Mouse (Mus musculus): Measurements from ENCODE around the gene Zfp866. TPM values are rescaled to one million over a fixed set of nuclear protein-coding genes. Genes with fewer than 3 reads are reported as not detected.

Gene Zfp866
- polyA plus RNA-seq, 1 experiment from 2014 or later, result 16.9 TPM

DNA sequence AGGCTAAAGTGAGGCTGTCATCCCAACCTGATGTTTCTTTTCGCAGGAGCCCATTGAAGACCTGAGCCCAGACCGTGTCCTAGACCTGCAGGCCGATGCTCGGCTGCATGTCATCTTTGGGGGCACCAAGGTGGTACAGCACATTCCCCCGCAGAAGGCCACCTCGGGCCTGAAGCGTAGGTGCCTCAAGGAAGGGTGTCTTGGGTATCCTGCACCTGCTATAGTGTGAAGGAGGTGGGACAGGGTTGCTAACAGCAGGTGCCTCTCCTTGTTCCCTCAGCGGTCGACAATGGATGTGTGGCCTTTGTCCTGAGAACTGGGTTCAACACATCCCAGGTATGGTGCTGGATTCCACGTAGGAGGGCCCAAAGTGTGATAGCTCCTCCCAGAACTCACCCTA lies 6.7 kb upstream of the Zfp866 start:
- H3K36me3 ChIP-seq, result peaks cover 90% of the 10 kb centered on the region
- no peaks in the 10 kb centered on the region for H3K27me3 ChIP-seq (replicated peaks)
- H3K4me3 ChIP-seq, result no peak overlapping the region
- H3K27ac ChIP-seq (ENCODE audit: poor library complexity, severe bottlenecking), result no peak overlapping the region
- H3K4me2 ChIP-seq, result no peak overlapping the region
- H3K9me3 ChIP-seq (replicated peaks), result no peaks in the 10 kb centered on the region
- no peak overlapping the region for H3K9ac ChIP-seq
- ATAC-seq (ENCODE audit: insufficient number of reproducible peaks, low FRiP score), result no peak
- 89% methylated on average over 10 of the region's 10 CpGs for WGBS
- peaks cover 6% of the 10 kb centered on the region for H3K4me1 ChIP-seq (replicated peaks)

GRCm38 (mm10) chr8:69796721-69797345 lies 5.9 kb upstream of the Zfp866 start:
- peaks cover 14% of the 10 kb centered on the region for H3K4me1 ChIP-seq (replicated peaks)
- H3K27me3 ChIP-seq (replicated peaks), result no peaks in the 10 kb centered on the region
- 94% methylated on average over 16 of the region's 16 CpGs for WGBS
- no peak overlapping the region for H3K4me3 ChIP-seq
- peaks cover 82% of the 10 kb centered on the region for H3K36me3 ChIP-seq
- no peak overlapping the region for H3K9ac ChIP-seq
- H3K27ac ChIP-seq (ENCODE audit: poor library complexity, severe bottlenecking), result no peak overlapping the region
- ATAC-seq (ENCODE audit: insufficient number of reproducible peaks, low FRiP score), result no peak
- H3K4me2 ChIP-seq, result no peak overlapping the region
- H3K9me3 ChIP-seq (replicated peaks), result no peaks in the 10 kb centered on the region

GRCm38 (mm10) chr8:69794901-69795300 lies 3.9 kb upstream of the Zfp866 start:
- Histone ChIP-seq H3K36me3 (peaks cover 65% of the 10 kb centered on the region), H3K4me1 (replicated peaks) (peaks cover 17% of the 10 kb centered on the region), H3K9me3 (replicated peaks) (no peaks in the 10 kb centered on the region), H3K27ac (ENCODE audit: poor library complexity, severe bottlenecking) (no peak overlapping the region), H3K9ac (no peak overlapping the region), H3K27me3 (replicated peaks) (no peaks in the 10 kb centered on the region), H3K4me3 (no peak overlapping the region), H3K4me2 (no peak overlapping the region)
- 95% methylated on average over 6 of the region's 6 CpGs for WGBS
- ATAC-seq (ENCODE audit: insufficient number of reproducible peaks, low FRiP score), result no peak

DNA sequence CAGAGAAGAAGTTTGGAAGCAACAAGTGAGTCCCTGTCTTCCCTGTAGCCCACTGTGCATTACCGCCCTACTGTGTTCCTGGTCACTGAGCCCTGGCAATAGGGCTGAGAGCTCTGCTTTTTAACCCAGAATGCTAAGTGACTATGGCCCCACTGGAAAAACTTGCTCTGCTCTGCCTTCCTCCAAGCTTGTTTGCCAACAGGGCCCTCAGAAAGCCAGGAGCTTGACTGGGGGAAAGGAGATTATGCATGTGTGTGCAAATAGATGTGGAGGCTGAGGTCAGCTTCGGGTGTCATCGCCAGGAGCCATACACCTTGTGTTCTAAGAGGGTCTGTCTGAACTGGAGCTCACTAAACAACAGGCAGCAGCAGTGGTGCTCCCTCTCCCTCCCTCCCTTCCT lies 3.1 kb upstream of the Zfp866 start:
- no peak overlapping the region for H3K9ac ChIP-seq
- H3K9me3 ChIP-seq (replicated peaks), result no peaks in the 10 kb centered on the region
- H3K4me2 ChIP-seq, result no peak overlapping the region
- H3K27me3 ChIP-seq (replicated peaks), result no peaks in the 10 kb centered on the region
- no peak overlapping the region for H3K4me3 ChIP-seq
- H3K36me3 ChIP-seq, result peaks cover 57% of the 10 kb centered on the region
- ATAC-seq (ENCODE audit: insufficient number of reproducible peaks, low FRiP score), result no peak
- H3K27ac ChIP-seq (ENCODE audit: poor library complexity, severe bottlenecking), result no peak overlapping the region
- WGBS, result 90% methylated on average over 3 of the region's 3 CpGs
- peaks cover 21% of the 10 kb centered on the region for H3K4me1 ChIP-seq (replicated peaks)

- Histone ChIP-seq H3K36me3 (peaks cover 52% of the 10 kb centered on the region), H3K9me3 (replicated peaks) (no peaks in the 10 kb centered on the region), H3K9ac (no peak overlapping the region), H3K27me3 (replicated peaks) (no peaks in the 10 kb centered on the region), H3K4me1 (replicated peaks) (peaks cover 21% of the 10 kb centered on the region), H3K4me2 (no peak overlapping the region), H3K27ac (ENCODE audit: poor library complexity, severe bottlenecking) (no peak overlapping the region), H3K4me3 (no peak overlapping the region)
- WGBS, result 92% methylated on average over 4 of the region's 4 CpGs
- ATAC-seq (ENCODE audit: insufficient number of reproducible peaks, low FRiP score), result no peak
Measured at GRCm38 (mm10) chr8:69793666-69794065, 2.7 kb upstream of the Zfp866 start.

DNA sequence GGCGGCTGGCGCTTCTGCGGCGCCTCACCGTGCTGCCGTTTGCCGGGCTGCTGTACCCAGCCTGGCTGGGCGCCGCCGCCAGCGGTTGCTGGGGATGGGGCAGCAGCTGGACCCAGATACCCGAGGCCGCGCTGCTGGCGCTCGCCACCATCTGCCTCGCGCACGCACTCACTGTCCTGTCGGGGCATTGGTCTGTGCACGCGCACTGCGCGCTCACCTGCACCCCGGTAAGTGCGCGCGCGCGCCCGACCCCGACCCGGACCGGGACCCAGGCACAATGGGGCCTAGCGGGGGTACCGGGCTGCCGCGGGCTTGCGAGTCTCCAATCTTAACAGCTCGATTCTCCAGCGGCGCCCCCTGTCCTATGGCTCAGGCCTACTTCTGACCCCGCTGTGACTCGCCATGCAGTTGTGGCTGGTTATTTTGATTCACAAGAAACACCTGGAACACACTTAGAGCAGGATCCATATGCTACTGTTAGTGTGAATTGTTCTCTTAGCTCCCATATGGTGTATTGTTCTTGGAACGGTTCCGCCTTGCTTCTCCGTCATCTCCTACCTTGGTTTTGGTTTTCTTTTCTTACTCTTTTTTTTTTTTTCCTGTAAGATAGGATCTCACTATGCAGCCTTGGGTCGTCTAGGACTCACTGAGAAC lies 564 bp upstream of the Zfp866 start:
- no peaks in the 10 kb centered on the region for H3K27me3 ChIP-seq (replicated peaks)
- H3K9me3 ChIP-seq (replicated peaks), result no peaks in the 10 kb centered on the region
- WGBS, result under 1% methylated on average over 48 of the region's 48 CpGs
- H3K36me3 ChIP-seq, result peaks cover 31% of the 10 kb centered on the region
- H3K4me3 ChIP-seq, result peak overlapping the region; percentile 86
- peak; percentile 69 for ATAC-seq (ENCODE audit: insufficient number of reproducible peaks, low FRiP score)
- peaks cover 21% of the 10 kb centered on the region for H3K4me1 ChIP-seq (replicated peaks)
- H3K4me2 ChIP-seq, result peak overlapping the region; percentile 86
- peak overlapping the region; percentile 97 for H3K9ac ChIP-seq
- peak overlapping the region; percentile 83; the same call in 1 of the 2 replicates for H3K27ac ChIP-seq (ENCODE audit: poor library complexity, severe bottlenecking)

DNA sequence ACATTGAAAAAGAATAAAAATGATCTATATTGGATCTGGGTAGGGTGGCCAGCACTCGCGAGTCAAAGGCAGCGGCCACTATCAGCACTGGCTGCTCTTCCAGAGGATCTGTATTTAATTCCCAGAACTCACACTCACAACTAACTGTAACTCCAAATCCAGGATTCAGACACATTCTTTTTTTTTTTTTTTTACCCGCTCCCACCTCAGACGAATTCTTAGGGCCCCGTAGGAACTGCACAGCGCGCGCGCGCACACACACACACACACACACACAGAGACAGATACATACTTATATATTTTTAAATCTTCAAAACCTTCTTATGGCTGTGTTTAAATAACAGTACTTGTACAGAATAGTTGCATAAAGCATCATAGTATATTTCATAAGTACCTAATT lies 614 bp downstream of the Zfp866 start:
- WGBS, result 26% methylated on average over 11 of the region's 11 CpGs
- H3K36me3 ChIP-seq, result peaks cover 20% of the 10 kb centered on the region
- H3K27me3 ChIP-seq (replicated peaks), result no peaks in the 10 kb centered on the region
- peaks cover 21% of the 10 kb centered on the region for H3K4me1 ChIP-seq (replicated peaks)
- peak overlapping the region; percentile 86 for H3K4me2 ChIP-seq
- ATAC-seq (ENCODE audit: insufficient number of reproducible peaks, low FRiP score), result no peak
- H3K4me3 ChIP-seq, result peak overlapping the region; percentile 86
- H3K9ac ChIP-seq, result peak overlapping the region; percentile 97
- no peaks in the 10 kb centered on the region for H3K9me3 ChIP-seq (replicated peaks)
- peak overlapping the region; percentile 83 for H3K27ac ChIP-seq (ENCODE audit: poor library complexity, severe bottlenecking)

GRCm38 (mm10) chr8:69789731-69790130 lies 1.2 kb downstream of the Zfp866 start:
- Histone ChIP-seq H3K4me1 (replicated peaks) (peaks cover 21% of the 10 kb centered on the region), H3K9ac (no peak overlapping the region), H3K36me3 (peaks cover 14% of the 10 kb centered on the region), H3K27ac (ENCODE audit: poor library complexity, severe bottlenecking) (no peak overlapping the region), H3K27me3 (replicated peaks) (no peaks in the 10 kb centered on the region), H3K4me3 (peak overlapping the region; percentile 86; the same call in 1 of the 2 replicates), H3K4me2 (peak overlapping the region; percentile 86), H3K9me3 (replicated peaks) (no peaks in the 10 kb centered on the region)
- 46% methylated on average over 5 of the region's 5 CpGs for WGBS
- ATAC-seq (ENCODE audit: insufficient number of reproducible peaks, low FRiP score), result no peak

DNA sequence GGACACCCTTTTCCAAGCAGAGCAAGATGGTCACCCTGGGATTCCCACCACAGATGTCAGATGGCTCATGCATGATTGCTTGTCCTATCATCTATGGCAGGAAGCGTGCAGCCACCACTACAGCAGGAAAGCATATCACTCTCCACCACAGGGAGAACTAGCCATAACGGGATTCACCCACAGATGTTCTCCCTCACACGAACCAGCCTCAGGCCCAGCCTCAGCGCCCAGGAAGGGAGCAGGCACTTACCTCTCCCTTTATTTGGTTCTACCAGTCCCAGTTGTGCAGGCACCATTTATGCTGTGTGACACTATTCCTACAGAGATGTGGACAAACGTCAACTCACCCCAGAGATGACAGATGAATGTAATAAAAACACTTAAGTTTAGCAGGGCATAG lies 1.9 kb downstream of the Zfp866 start:
- Histone ChIP-seq H3K4me3 (no peak overlapping the region), H3K36me3 (peaks cover 7% of the 10 kb centered on the region), H3K9ac (no peak overlapping the region), H3K4me2 (no peak overlapping the region), H3K27ac (ENCODE audit: poor library complexity, severe bottlenecking) (no peak overlapping the region), H3K27me3 (replicated peaks) (no peaks in the 10 kb centered on the region), H3K4me1 (replicated peaks) (peaks cover 21% of the 10 kb centered on the region), H3K9me3 (replicated peaks) (no peaks in the 10 kb centered on the region)
- 77% methylated on average over 5 of the region's 5 CpGs for WGBS
- no peak for ATAC-seq (ENCODE audit: insufficient number of reproducible peaks, low FRiP score)

- no peak overlapping the region for H3K4me2 ChIP-seq
Measured at GRCm38 (mm10) chr8:69777111-69777510, 13.9 kb downstream of the Zfp866 start.

GRCm38 (mm10) chr8:69775149-69775534 lies 15.8 kb downstream of the Zfp866 start:
- H3K9me3 ChIP-seq (replicated peaks), result no peaks in the 10 kb centered on the region
- peaks cover 20% of the 10 kb centered on the region for H3K4me1 ChIP-seq (replicated peaks)
- H3K4me2 ChIP-seq, result peak overlapping the region; percentile 50
- WGBS, result 44% methylated on average over 2 of the region's 2 CpGs
- H3K27me3 ChIP-seq (replicated peaks), result no peaks in the 10 kb centered on the region
- no peak for ATAC-seq (ENCODE audit: insufficient number of reproducible peaks, low FRiP score)
- H3K4me3 ChIP-seq, result peak overlapping the region; percentile 69; the same call in 1 of the 2 replicates
- H3K36me3 ChIP-seq, result 0 out of 2 replicates have a peak, but pooled peaks cover 2% of the 10 kb centered on the region
- H3K9ac ChIP-seq, result no peak overlapping the region
- H3K27ac ChIP-seq (ENCODE audit: poor library complexity, severe bottlenecking), result no peak overlapping the region

More at GRCm38 (mm10) chr8:69777111-69777510, 13.9 kb downstream of the Zfp866 start:
- H3K9ac ChIP-seq, result no peak overlapping the region
- no peak for ATAC-seq (ENCODE audit: insufficient number of reproducible peaks, low FRiP score)
- H3K9me3 ChIP-seq (replicated peaks), result no peaks in the 10 kb centered on the region
- H3K27me3 ChIP-seq (replicated peaks), result no peaks in the 10 kb centered on the region
- no peak overlapping the region for H3K4me3 ChIP-seq
- 62% methylated on average over 11 of the region's 12 CpGs for WGBS
- H3K36me3 ChIP-seq, result no peaks in the 10 kb centered on the region
- H3K27ac ChIP-seq (ENCODE audit: poor library complexity, severe bottlenecking), result no peak overlapping the region
- peaks cover 11% of the 10 kb centered on the region for H3K4me1 ChIP-seq (replicated peaks)

Measured in heart, embryonic 12.5 days (tissue).